ENCODE assay signal across 14 mouse cellular contexts in the genomic region with DNA sequence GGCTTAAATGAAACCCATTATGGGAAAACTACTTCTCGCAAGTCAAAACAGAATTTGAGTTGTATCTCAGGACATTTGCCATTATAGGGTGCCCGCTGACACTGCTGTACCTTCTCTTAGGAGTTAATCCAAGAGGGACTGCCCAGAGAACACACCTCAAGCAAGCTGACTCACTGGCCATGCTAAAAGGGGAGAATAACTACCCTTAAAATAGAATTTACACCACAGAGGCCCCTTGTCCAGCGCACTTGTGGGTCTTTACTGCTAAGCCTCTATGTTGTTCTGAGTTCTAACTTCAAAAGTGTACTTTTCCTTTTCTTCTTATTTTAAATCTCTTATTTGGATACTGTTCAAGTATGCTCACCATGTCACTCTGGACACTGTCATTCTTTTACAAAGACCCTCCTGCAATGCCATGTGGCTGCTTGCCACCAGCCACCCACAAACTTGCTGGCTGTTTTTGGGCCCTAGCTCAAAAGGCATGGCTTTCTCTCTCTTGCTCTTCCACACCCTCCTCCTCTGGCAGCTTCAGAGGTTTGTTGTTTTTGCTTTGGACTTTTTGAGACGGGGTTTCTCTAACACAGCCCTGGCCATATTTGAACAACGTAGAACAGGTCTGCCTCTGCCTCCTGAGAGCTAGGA. TPM values are rescaled to one million over a fixed set of nuclear protein-coding genes. Genes with fewer than 3 reads are reported as not detected.
DNase-seq lines count a peak whose midpoint lies in the region; ATAC-seq and TF ChIP-seq lines count a peak whose summit lies in the region.
"Had no signal": no experiment of that assay in that cellular context is flagged by ENCODE, and none has a peak within 500 bp of the region (broad histone marks: within the 10 kb centered on the region; RNA-seq: fewer than 3 reads in every experiment).

No protein-coding gene starts in this region.

- ATAC-seq in heart, embryonic 16.5 days (replicated peaks; ENCODE audit: extremely low read depth, insufficient read depth, low FRiP score): no peak; the same call in 1 of the 2 replicates
- no peak for ATAC-seq in limb, embryonic 15.5 days (ENCODE audit: insufficient number of reproducible peaks, low FRiP score, low TSS enrichment, low read depth)
- no peak for ATAC-seq in stomach, postnatal 0 days (ENCODE audit: low FRiP score, low TSS enrichment)

- H3K4me3 ChIP-seq in heart, embryonic 16.5 days (ENCODE audit: low read length): no peak overlapping the region; the same call in 1 of the 2 replicates
- H3K4me3 ChIP-seq in limb, embryonic 15.5 days: no peak overlapping the region
- no peak overlapping the region for H3K4me3 ChIP-seq in limb, embryonic 10.5 days
- H3K4me3 ChIP-seq in testis, adult 2 months (ENCODE audit: control insufficient read depth, low read depth, low read length): no peak overlapping the region
- H3K4me3 ChIP-seq in stomach, postnatal 0 days (ENCODE audit: low read depth, low read length): no peak overlapping the region
- H3K4me3 ChIP-seq: embryonic facial prominence, embryonic 12.5 days; forebrain, embryonic 12.5 days; limb, embryonic 13.5 days had no signal

- no peaks in the 10 kb centered on the region for H3K9me3 ChIP-seq in heart, embryonic 16.5 days (replicated peaks; ENCODE audit: control insufficient read depth, low read length)
- no peaks in the 10 kb centered on the region for H3K9me3 ChIP-seq in limb, embryonic 15.5 days
- no peaks in the 10 kb centered on the region for H3K9me3 ChIP-seq in limb, embryonic 10.5 days (replicated peaks)
- H3K9me3 ChIP-seq in stomach, postnatal 0 days (ENCODE audit: control insufficient read depth, low read length): no peaks in the 10 kb centered on the region
- H3K9me3 ChIP-seq: embryonic facial prominence, embryonic 12.5 days; forebrain, embryonic 12.5 days; limb, embryonic 13.5 days had no signal

- H3K36me3 ChIP-seq in heart, embryonic 16.5 days (ENCODE audit: control insufficient read depth, insufficient read depth): 0 out of 2 replicates have a peak, but pooled peaks cover 3% of the 10 kb centered on the region
- peaks cover 20% of the 10 kb centered on the region for H3K36me3 ChIP-seq in limb, embryonic 15.5 days
- peaks cover 69% of the 10 kb centered on the region for H3K36me3 ChIP-seq in limb, embryonic 10.5 days
- no peaks in the 10 kb centered on the region for H3K36me3 ChIP-seq in testis, adult 2 months (ENCODE audit: control insufficient read depth, insufficient read depth, low read length)
- H3K36me3 ChIP-seq in stomach, postnatal 0 days (ENCODE audit: control insufficient read depth, insufficient read depth, low read length): no peaks in the 10 kb centered on the region; the same call in 1 of the 2 replicates

- TF ChIP-seq EP300 in stomach, postnatal 0 days (optimal IDR thresholded peaks at IDR 0.05): no peak

- peak overlapping the region; percentile 86 for H3K27ac ChIP-seq in heart, embryonic 16.5 days (ENCODE audit: low read length)
- peak overlapping the region; percentile 44 for H3K27ac ChIP-seq in limb, embryonic 15.5 days
- no peak overlapping the region for H3K27ac ChIP-seq in limb, embryonic 10.5 days
- 0 out of 2 replicates have a peak overlapping the region, but pooled peaks have one; percentile 32 for H3K27ac ChIP-seq in testis, adult 2 months (ENCODE audit: control insufficient read depth, insufficient read depth, low read depth, low read length)
- peak overlapping the region; percentile 30; the same call in 1 of the 2 replicates for H3K27ac ChIP-seq in stomach, postnatal 0 days (replicated peaks)
- H3K27ac ChIP-seq: embryonic facial prominence, embryonic 12.5 days; forebrain, embryonic 12.5 days; limb, embryonic 13.5 days had no signal

- TF ChIP-seq CTCF in testis, adult 2 months (IDR thresholded peaks at IDR 0.05; ENCODE audit: control insufficient read depth, insufficient read depth, insufficient replicate concordance, low read depth, low read length): no peak
- TF ChIP-seq CTCF in stomach, postnatal 0 days (IDR thresholded peaks at IDR 0.05; ENCODE audit: low read depth): no peak

- peaks cover 31% of the 10 kb centered on the region for H3K4me1 ChIP-seq in heart, embryonic 16.5 days (ENCODE audit: control insufficient read depth, insufficient read depth, low read length)
- peaks cover 15% of the 10 kb centered on the region for H3K4me1 ChIP-seq in limb, embryonic 15.5 days
- no peaks in the 10 kb centered on the region for H3K4me1 ChIP-seq in limb, embryonic 10.5 days
- peaks cover 4% of the 10 kb centered on the region for H3K4me1 ChIP-seq in testis, adult 2 months (ENCODE audit: control insufficient read depth, insufficient read depth, low read length)
- peaks cover 8% of the 10 kb centered on the region for H3K4me1 ChIP-seq in stomach, postnatal 0 days (replicated peaks; ENCODE audit: control insufficient read depth, insufficient read depth)
- H3K4me1 ChIP-seq: embryonic facial prominence, embryonic 12.5 days had no signal

- intact Hi-C loops in heart, postnatal 14 days (cut with DNase I): no loop called here

- 51% methylated on average over 5 of the region's 5 CpGs for WGBS in heart, embryonic 16.5 days
- WGBS in limb, embryonic 15.5 days: 78% methylated on average over 5 of the region's 5 CpGs
- whole genome bisulfite sequencing in limb, embryonic 10.5 days: 94% methylated on average over 5 of the region's 5 CpGs
- WGBS in stomach, postnatal 0 days: 62% methylated on average over 5 of the region's 5 CpGs

- DNase-seq in heart, postnatal 14 days: no peak
- no peak for DNase-seq in limb, embryonic 10.5 days (ENCODE audit: low spot score)
- no peak for DNase-seq in testis, postnatal 14 days (ENCODE audit: low spot score)
- no peak for DNase-seq in stomach, postnatal 0 days (ENCODE audit: low spot score)
- DNase-seq: adrenal gland, adult 8-10 months; cerebellum, postnatal 25 days; layer of hippocampus, postnatal 36 days; lung, postnatal 4 days had no signal

- H3K4me2 ChIP-seq in heart, embryonic 16.5 days (ENCODE audit: low read depth, low read length): peak overlapping the region; percentile 40
- H3K4me2 ChIP-seq in limb, embryonic 15.5 days: no peak overlapping the region
- no peak overlapping the region for H3K4me2 ChIP-seq in stomach, postnatal 0 days (replicated peaks; ENCODE audit: low read depth)
- H3K4me2 ChIP-seq: embryonic facial prominence, embryonic 12.5 days; forebrain, embryonic 12.5 days; limb, embryonic 13.5 days had no signal

- H3K27me3 ChIP-seq in heart, embryonic 16.5 days (ENCODE audit: control insufficient read depth, insufficient read depth, low read length): no peaks in the 10 kb centered on the region
- no peaks in the 10 kb centered on the region for H3K27me3 ChIP-seq in limb, embryonic 15.5 days
- H3K27me3 ChIP-seq in limb, embryonic 10.5 days (ENCODE audit: low read depth, poor library complexity, severe bottlenecking): no peaks in the 10 kb centered on the region
- H3K27me3 ChIP-seq in testis, adult 2 months (ENCODE audit: control insufficient read depth, insufficient read depth, low read length): no peaks in the 10 kb centered on the region
- no peaks in the 10 kb centered on the region for H3K27me3 ChIP-seq in stomach, postnatal 0 days (ENCODE audit: control insufficient read depth, insufficient read depth, low read length)
- H3K27me3 ChIP-seq: embryonic facial prominence, embryonic 12.5 days; forebrain, embryonic 12.5 days; limb, embryonic 13.5 days had no signal

- no peak for TF ChIP-seq POLR2A in testis, adult 2 months (IDR thresholded peaks at IDR 0.05; ENCODE audit: control insufficient read depth, low read depth, low read length)

- H3K9ac ChIP-seq in heart, embryonic 16.5 days (ENCODE audit: low read length): peak overlapping the region; percentile 49
- H3K9ac ChIP-seq in limb, embryonic 15.5 days: no peak overlapping the region
- H3K9ac ChIP-seq in stomach, postnatal 0 days (ENCODE audit: low read length): 0 out of 2 replicates have a peak overlapping the region, but pooled peaks have one; percentile 1
- H3K9ac ChIP-seq: embryonic facial prominence, embryonic 12.5 days; forebrain, embryonic 12.5 days; limb, embryonic 13.5 days had no signal

RNA-seq across cellular contexts. Expression of gene Nkiras2, which starts 9.6 kb away (rescaled TPM):
- polyA plus RNA-seq in heart, embryonic 16.5 days (2015; fragmentation: Nextera tagmentation; extraction: Ambion mirVana): 78.8 and 81.5 TPM in 2 replicates
- total RNA-seq in heart, postnatal 14 days (2021): 10 to 100 TPM; 53.4 to 55.2 TPM
- 73.7 and 77.9 TPM in 2 replicates for polyA plus RNA-seq in limb, embryonic 15.5 days (2015; fragmentation: Nextera tagmentation; extraction: Ambion mirVana)
- 86.2 and 95.5 TPM in 2 replicates for polyA plus RNA-seq in limb, embryonic 10.5 days (2016; fragmentation: Nextera tagmentation; extraction: Ambion mirVana)
- polyA plus RNA-seq in testis, adult 2 months (2012; rRNA removed): 245 and 266 TPM in 2 replicates
- 59.0 and 63.1 TPM in 2 replicates for polyA plus RNA-seq in stomach, postnatal 0 days (2015; fragmentation: Nextera tagmentation; extraction: Ambion mirVana)

RNA-seq across cellular contexts. Expression of gene Dnajc7, which starts 10.5 kb away (rescaled TPM):
- polyA plus RNA-seq in heart, embryonic 16.5 days (2015; fragmentation: Nextera tagmentation; extraction: Ambion mirVana): 219 and 228 TPM in 2 replicates
- total RNA-seq in heart, postnatal 14 days (2021): 100 to 1,000 TPM; 158 TPM
- polyA plus RNA-seq in limb, embryonic 15.5 days (2015; fragmentation: Nextera tagmentation; extraction: Ambion mirVana): 218 and 227 TPM in 2 replicates
- 256 and 281 TPM in 2 replicates for polyA plus RNA-seq in limb, embryonic 10.5 days (2016; fragmentation: Nextera tagmentation; extraction: Ambion mirVana)
- 104 and 150 TPM in 2 replicates for polyA plus RNA-seq in testis, adult 2 months (2012; rRNA removed)
- polyA plus RNA-seq in stomach, postnatal 0 days (2015; fragmentation: Nextera tagmentation; extraction: Ambion mirVana): 91.9 and 96.1 TPM in 2 replicates

RNA-seq across cellular contexts. Expression of gene Cnp, which starts 34.8 kb away (rescaled TPM):
- 24.8 and 32.1 TPM in 2 replicates for polyA plus RNA-seq in heart, embryonic 16.5 days (2015; fragmentation: Nextera tagmentation; extraction: Ambion mirVana)
- total RNA-seq in heart, postnatal 14 days (2021): 1 to 10 TPM; 6.2 to 7.6 TPM
- 25.1 and 30.5 TPM in 2 replicates for polyA plus RNA-seq in limb, embryonic 15.5 days (2015; fragmentation: Nextera tagmentation; extraction: Ambion mirVana)
- polyA plus RNA-seq in limb, embryonic 10.5 days (2016; fragmentation: Nextera tagmentation; extraction: Ambion mirVana): 13.1 and 23.0 TPM in 2 replicates
- 3.3 and 3.7 TPM in 2 replicates for polyA plus RNA-seq in testis, adult 2 months (2012; rRNA removed)
- 23.5 and 25.7 TPM in 2 replicates for polyA plus RNA-seq in stomach, postnatal 0 days (2015; fragmentation: Nextera tagmentation; extraction: Ambion mirVana)
